In the genomic region with DNA sequence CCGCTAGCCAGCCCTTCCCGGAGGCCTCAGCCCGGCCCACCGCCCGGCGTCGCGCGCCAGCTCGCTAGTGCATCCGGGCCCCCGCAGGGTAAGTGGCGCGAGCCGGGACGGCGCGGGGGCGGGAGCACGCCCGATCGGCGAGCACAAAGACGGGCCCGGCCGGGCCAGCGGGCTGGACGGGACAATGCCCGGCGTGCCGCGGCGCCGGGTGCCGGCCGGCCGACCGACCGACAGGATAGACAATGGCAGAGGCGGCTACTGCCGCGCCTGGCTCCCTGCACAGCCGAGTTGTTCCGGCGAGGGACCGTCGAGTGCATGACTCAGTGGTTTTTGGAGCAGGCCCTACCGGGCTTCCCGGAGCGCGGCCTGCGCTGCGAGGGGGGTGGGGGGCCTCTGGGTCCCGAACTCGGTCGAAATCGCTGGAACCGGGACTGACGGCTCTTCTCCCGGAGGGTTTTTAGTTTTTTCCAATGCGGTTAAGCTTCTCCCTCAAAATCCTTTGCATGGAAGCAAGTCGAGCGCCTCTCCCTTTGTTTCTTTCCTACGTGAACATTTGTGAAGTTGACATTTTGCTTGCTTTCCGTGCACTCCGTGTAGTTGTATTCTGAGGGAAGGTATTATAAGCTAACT, we compare ENCODE assay signal across 8 mouse cellular contexts. TPM values are rescaled to one million over a fixed set of nuclear protein-coding genes. Genes with fewer than 3 reads are reported as not detected.
DNase-seq lines count a peak whose midpoint lies in the region; ATAC-seq lines count a peak whose summit lies in the region.

No protein-coding gene starts in this region.

- H3K4me1 ChIP-seq in hindbrain, embryonic 12.5 days = peaks cover 12% of the 10 kb centered on the region

- peak overlapping the region; percentile 100 for H3K27ac ChIP-seq in hindbrain, embryonic 12.5 days

- WGBS in hindbrain, embryonic 12.5 days = under 1% methylated on average over 66 of the region's 66 CpGs

- H3K9me3 ChIP-seq in hindbrain, embryonic 12.5 days (replicated peaks) = no peaks in the 10 kb centered on the region

- peak overlapping the region; percentile 99 for H3K4me3 ChIP-seq in hindbrain, embryonic 12.5 days

- ATAC-seq in hindbrain, embryonic 12.5 days (ENCODE audit: low FRiP score) = peak; percentile 68

- peak; percentile 78 for DNase-seq in NIH3T3 (ENCODE audit: low read depth)
- peak; percentile 80 to 83 for DNase-seq in cerebellum, postnatal 14 days
- DNase-seq in frontal cortex, postnatal 14 days (ENCODE audit: low spot score in 2 of 2) = peak; percentile 34 to 56
- peak; percentile 67 to 71 for DNase-seq in layer of hippocampus, postnatal 36 days
- DNase-seq in lung, postnatal 25 days (ENCODE audit: low spot score) = peak; percentile 73
- DNase-seq in right cerebral cortex, adult 2 months (ENCODE audit: low spot score in 2 of 2) = peak; percentile 59 to 67
- peak; percentile 22 for DNase-seq in urinary bladder, postnatal 10 days (ENCODE audit: low spot score)

- peak overlapping the region; percentile 100 for H3K9ac ChIP-seq in hindbrain, embryonic 12.5 days

- H3K36me3 ChIP-seq in hindbrain, embryonic 12.5 days = peaks cover 10% of the 10 kb centered on the region

- H3K27me3 ChIP-seq in hindbrain, embryonic 12.5 days = no peaks in the 10 kb centered on the region

- peak overlapping the region; percentile 85 for H3K4me2 ChIP-seq in hindbrain, embryonic 12.5 days (replicated peaks)

RNA-seq across cellular contexts. Expression of gene Zfand5, which starts 0.7 kb away (rescaled TPM):
- polyA plus RNA-seq in hindbrain, embryonic 12.5 days (2016; fragmentation: Nextera tagmentation; extraction: Ambion mirVana) = 186 and 194 TPM in 2 replicates
- total RNA-seq in layer of hippocampus, postnatal 36 days (2021) = 100 to 1,000 TPM; 139 to 144 TPM

Comparison
In these comparisons a context has a peak if more than half of its experiments do, and no peak if none do; other contexts are left out.
1. Peak in every context shown above with its lines: DNase-seq, ATAC-seq, H3K4me3 ChIP-seq and H3K27ac ChIP-seq.
2. DNase-seq: peak in every context shown above with its lines; median percentile 82 in cerebellum, postnatal 14 days; 78 in NIH3T3; 73 in lung, postnatal 25 days; 69 in layer of hippocampus, postnatal 36 days; 63 in right cerebral cortex, adult 2 months; 45 in frontal cortex, postnatal 14 days; 22 in urinary bladder, postnatal 10 days.